Mouse (Mus musculus): ENCODE measurements at regions not wholly inside any gene's neighbourhood (a gene's known extent, or its start where the extent isn't known, plus 50 kb on each side); places are given as distances from the start of the nearest gene placed in this dataset.

DNA sequence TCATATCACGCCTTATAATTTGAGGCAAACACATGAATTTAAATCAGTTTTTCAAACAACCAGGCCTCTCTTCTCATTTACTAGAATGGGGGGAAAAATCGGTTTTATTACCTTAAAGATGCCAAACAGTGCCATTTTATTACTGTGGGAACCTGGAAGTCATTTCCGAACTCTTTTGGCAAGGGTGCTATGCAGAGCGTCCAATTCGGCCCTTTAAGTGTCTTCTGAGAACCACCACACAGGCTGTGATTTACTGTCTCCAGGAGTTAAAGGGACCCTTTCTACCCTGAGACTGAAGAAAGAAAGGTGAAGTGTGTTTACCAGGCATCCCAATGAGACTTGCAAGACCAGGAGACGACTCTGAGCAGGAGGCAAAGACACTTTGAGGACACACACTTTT lies 359.4 kb upstream of the Adgrl2 start:
- DNase-seq (ENCODE audit: low read depth, low spot score) (no peak), ATAC-seq (no peak)
- CTCF ChIA-PET: interaction anchor here (1.0 to 4.1 kb wide), 10 partner anchors 8 to 360 kb away, joined by 3 to 25 read pairs (median 4); no protein-coding TSS in a partner anchor
- no peaks in the 10 kb centered on the region for H3K27me3 ChIP-seq
- TF ChIP-seq CTCF (IDR thresholded peaks at IDR 0.05): no peak
- POLR2A ChIA-PET: no interaction called here
- in situ Hi-C loops (cut with MboI; ENCODE audit: low pct_unique_long_range_greater_than_20kb): loop anchor here (10.0 kb wide), 1 partner anchor 335 kb away; no protein-coding TSS in a partner anchor

DNA sequence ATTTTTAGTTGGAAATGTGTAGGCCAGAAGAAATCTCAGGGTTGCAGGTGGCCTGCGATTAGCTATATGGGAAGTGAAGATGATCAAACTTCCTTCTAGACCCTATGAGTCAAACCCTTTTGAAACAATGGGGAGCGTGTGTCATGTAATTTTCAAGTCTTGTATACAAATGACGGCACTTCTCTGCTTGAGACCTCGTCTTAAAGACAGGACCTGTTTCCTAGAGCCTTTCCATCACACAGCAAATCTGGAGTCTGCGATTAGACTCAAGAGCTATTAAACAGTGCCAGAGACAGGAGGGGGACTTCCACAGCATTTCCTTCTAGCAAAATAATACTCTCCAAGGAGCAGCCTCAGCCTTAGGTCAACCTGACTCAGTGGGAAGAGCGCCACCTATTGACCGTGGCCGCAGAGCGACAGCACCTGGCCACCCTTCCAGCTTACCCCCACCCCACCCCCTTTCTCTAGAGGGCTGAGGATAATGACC lies 358.9 kb upstream of the Adgrl2 start:
- peak; percentile 81 for ATAC-seq
- ChIA-PET POLR2A (no interaction called here), CTCF (interaction anchor here (0.6 to 4.1 kb wide), 18 partner anchors 9 to 363 kb away, joined by 3 to 25 read pairs (median 3); no protein-coding TSS in a partner anchor)
- TF ChIP-seq CTCF (IDR thresholded peaks at IDR 0.05): peak; percentile 93
- DNase-seq (ENCODE audit: low read depth, low spot score): peak; percentile 20
- H3K27me3 ChIP-seq: no peaks in the 10 kb centered on the region
- in situ Hi-C loops (cut with MboI; ENCODE audit: low pct_unique_long_range_greater_than_20kb): loop anchor here (10.0 kb wide), 1 partner anchor 334 kb away; no protein-coding TSS in a partner anchor

DNA sequence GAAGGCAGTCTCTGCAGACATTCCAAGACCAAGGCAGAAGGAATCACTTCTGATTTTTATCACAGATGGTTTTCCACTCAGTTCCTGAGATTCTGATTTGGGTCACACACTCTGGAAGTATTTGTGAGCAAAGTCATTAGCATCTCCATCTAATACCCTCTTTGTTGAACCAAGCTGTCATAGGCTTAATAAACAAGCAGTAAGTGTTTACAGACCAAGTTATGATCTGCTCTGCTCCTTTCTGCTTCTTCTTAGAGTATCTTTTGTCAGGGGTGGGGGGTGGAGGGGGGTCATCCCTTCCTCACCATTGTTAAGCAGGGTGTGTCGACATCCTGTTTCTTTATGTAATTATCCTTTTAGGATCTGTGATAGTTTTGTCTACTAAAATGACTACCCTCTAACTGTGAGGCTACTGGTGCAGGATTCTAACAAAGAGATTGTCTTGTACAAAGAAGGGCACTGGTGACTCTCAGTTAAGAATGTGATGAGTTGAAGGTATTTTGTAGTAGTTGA lies 358.2 kb upstream of the Adgrl2 start:
- POLR2A ChIA-PET: interaction anchor here (0.6 kb wide), 1 partner anchor 789 kb away, joined by 3 read pairs; no protein-coding TSS in a partner anchor
- CTCF ChIA-PET: interaction anchor here (0.8 to 4.1 kb wide), 15 partner anchors 8 to 359 kb away, joined by 3 to 25 read pairs (median 4); no protein-coding TSS in a partner anchor
- no peaks in the 10 kb centered on the region for H3K27me3 ChIP-seq
- in situ Hi-C loops (cut with MboI; ENCODE audit: low pct_unique_long_range_greater_than_20kb): loop anchor here (10.0 kb wide), 1 partner anchor 334 kb away; no protein-coding TSS in a partner anchor
- DNase-seq (ENCODE audit: low read depth, low spot score) (no peak), ATAC-seq (no peak)
- TF ChIP-seq CTCF (IDR thresholded peaks at IDR 0.05): no peak

DNA sequence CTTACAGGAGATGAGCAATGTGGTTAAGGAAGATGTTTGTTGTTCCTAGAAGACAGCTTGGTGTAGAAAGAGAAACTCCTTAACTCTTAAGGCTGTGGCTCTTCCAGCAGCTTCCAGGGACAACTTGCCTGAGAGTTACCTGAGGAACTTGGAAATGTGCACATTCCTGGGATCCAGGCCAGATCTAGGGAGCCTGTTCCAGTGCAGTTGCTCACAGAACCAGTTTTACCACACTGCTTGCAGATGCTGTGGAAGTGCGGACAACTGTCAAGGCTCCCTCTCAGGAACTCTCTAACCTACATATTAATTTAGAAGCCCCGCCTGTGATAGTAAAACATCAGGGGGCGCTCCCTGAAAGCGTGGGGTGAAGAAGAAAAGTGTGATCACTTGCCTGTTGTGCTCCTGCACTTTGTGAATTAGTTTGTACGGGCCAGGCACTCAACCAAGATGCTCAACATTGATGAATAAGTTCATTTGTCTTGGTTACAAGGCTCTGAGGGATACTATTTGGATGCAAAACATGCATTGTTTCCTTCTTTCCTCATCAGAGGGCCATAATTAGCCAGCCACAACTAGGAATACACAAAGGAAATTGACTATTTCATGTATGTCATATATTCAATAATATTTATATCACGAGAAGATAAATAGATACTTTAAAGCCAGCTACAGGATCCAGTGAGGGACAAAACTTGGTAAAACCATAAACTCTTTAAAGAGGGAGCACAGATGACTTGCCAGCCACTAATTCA lies 357.1 kb upstream of the Adgrl2 start:
- DNase-seq (ENCODE audit: low read depth, low spot score): no peak
- no peak for ATAC-seq
- in situ Hi-C loops (cut with MboI; ENCODE audit: low pct_unique_long_range_greater_than_20kb): loop anchor here (10.0 kb wide), 1 partner anchor 333 kb away; no protein-coding TSS in a partner anchor
- POLR2A ChIA-PET: no interaction called here
- H3K27me3 ChIP-seq: no peaks in the 10 kb centered on the region
- TF ChIP-seq CTCF (IDR thresholded peaks at IDR 0.05): no peak
- CTCF ChIA-PET: interaction anchor here (0.7 to 4.1 kb wide), 4 partner anchors 11 to 327 kb away, joined by 3 to 25 read pairs (median 4); no protein-coding TSS in a partner anchor

DNA sequence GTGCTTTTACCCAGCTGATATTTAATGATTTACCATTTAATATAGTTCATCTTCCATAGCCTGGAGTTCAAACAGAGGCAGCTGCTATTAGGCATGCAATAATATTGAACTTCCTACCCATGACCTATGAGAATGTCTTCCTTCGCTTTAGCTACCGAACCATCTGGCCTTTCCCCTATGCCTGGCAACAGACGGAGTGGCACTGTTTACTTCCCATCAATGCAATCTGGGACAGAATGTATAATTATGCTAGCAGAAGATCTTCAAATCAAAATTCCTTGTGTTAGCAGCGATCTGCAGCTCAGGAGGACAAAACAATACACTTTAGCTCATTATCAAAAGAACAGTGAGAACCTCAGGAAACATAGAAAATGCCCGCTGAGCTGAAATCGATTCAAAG lies 352.2 kb upstream of the Adgrl2 start:
- TF ChIP-seq CTCF (IDR thresholded peaks at IDR 0.05): no peak
- no peak for DNase-seq (ENCODE audit: low read depth, low spot score)
- POLR2A ChIA-PET: no interaction called here
- ATAC-seq: no peak
- in situ Hi-C loops (cut with MboI; ENCODE audit: low pct_unique_long_range_greater_than_20kb): loop anchor here (10.0 kb wide), 1 partner anchor 328 kb away; no protein-coding TSS in a partner anchor
- CTCF ChIA-PET: interaction anchor here (0.7 to 1.7 kb wide), 4 partner anchors 11 to 26 kb away, joined by 3 to 5 read pairs (median 4); no protein-coding TSS in a partner anchor
- no peaks in the 10 kb centered on the region for H3K27me3 ChIP-seq

DNA sequence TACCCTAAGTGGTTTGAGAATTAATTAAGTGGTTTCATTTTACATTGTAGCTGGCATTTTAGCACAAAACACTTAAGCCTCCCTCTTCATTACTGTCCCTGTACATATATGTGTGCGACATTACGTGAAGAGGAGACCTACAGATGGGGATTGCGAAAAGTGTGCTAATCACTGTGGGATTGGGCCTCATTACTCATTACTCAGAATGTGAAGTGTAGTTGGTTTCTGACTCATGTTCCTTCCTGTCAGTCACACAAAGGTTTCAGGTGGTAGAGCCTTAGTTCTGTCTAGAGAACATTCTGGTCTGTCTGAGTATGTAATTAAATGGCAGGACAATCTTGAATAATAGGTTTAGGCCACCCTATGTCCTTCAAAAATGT lies 349.0 kb upstream of the Adgrl2 start:
- ATAC-seq (no peak), DNase-seq (ENCODE audit: low read depth, low spot score) (no peak)
- in situ Hi-C loops (cut with MboI; ENCODE audit: low pct_unique_long_range_greater_than_20kb): no loop called here
- no peaks in the 10 kb centered on the region for H3K27me3 ChIP-seq
- ChIA-PET POLR2A (interaction anchor here (0.7 kb wide), 1 partner anchor 374 kb away, joined by 3 read pairs; no protein-coding TSS in a partner anchor), CTCF (interaction anchor here (1.5 kb wide), 3 partner anchors 10 to 96 kb away, joined by 3 to 6 read pairs (median 4); no protein-coding TSS in a partner anchor)
- no peak for TF ChIP-seq CTCF (IDR thresholded peaks at IDR 0.05)

DNA sequence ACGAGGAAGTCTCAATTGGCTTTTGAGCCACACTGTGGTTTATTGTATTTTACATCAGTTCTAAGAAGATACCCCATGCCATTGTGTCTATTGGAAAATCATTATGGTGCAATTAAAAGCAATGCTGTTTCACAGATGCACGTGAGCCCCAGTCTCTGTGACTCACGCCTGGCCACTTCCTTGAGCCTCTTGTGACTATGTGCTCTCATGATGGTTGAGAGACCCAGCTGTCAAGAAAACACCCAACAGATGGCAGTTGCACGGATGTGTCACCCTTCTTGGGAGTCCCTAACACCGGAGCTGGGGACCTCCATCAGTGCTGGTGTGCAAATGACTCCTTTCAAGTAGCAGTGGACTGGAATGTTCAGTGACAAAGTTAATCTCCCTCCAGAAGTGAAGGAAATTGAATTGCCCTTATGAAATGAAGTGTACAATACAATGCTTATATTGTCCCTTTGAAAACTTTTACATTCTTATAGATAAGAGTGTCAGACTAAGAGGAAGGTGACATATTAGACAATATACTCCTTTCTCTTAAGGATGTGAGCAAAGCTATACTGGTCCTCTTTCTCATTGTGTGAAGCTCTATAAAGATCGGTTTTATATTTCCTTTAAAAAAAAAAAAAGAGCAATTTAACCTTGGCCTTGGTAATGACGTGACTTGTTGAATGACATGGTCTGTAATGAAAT lies 348.5 kb upstream of the Adgrl2 start:
- POLR2A ChIA-PET: interaction anchor here (0.7 kb wide), 1 partner anchor 374 kb away, joined by 3 read pairs; no protein-coding TSS in a partner anchor
- TF ChIP-seq CTCF (IDR thresholded peaks at IDR 0.05): no peak
- DNase-seq (ENCODE audit: low read depth, low spot score): no peak
- no peak for ATAC-seq
- CTCF ChIA-PET: interaction anchor here (1.5 kb wide), 3 partner anchors 10 to 97 kb away, joined by 3 to 6 read pairs (median 4); no protein-coding TSS in a partner anchor
- no peaks in the 10 kb centered on the region for H3K27me3 ChIP-seq
- in situ Hi-C loops (cut with MboI; ENCODE audit: low pct_unique_long_range_greater_than_20kb): no loop called here

DNA sequence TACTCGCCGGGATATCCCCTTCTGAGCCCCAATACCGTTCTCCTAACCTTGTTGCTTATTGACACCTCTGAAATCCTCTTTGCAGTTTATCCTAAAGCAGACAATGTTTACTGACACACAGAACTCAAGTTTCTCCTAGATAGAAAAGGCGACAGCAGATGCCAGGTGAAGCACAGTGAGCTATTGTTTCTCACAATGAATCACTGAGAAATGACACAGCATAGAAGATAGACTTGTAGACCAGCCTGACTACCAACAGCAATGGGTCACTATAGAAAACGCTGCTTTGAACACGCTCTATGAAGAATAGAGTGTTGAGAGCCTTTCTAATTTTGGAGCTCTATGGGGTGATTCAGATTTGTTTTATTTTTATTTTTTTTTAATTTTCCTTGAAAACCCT lies 344.9 kb upstream of the Adgrl2 start:
- POLR2A ChIA-PET: no interaction called here
- DNase-seq (ENCODE audit: low read depth, low spot score) (no peak), ATAC-seq (no peak)
- no peak for TF ChIP-seq CTCF (IDR thresholded peaks at IDR 0.05)
- no peaks in the 10 kb centered on the region for H3K27me3 ChIP-seq
- in situ Hi-C loops (cut with MboI; ENCODE audit: low pct_unique_long_range_greater_than_20kb): no loop called here
- CTCF ChIA-PET: interaction anchor here (1.4 to 4.6 kb wide), 2 partner anchors 13 to 24 kb away, joined by 3 to 25 read pairs; no protein-coding TSS in a partner anchor

DNA sequence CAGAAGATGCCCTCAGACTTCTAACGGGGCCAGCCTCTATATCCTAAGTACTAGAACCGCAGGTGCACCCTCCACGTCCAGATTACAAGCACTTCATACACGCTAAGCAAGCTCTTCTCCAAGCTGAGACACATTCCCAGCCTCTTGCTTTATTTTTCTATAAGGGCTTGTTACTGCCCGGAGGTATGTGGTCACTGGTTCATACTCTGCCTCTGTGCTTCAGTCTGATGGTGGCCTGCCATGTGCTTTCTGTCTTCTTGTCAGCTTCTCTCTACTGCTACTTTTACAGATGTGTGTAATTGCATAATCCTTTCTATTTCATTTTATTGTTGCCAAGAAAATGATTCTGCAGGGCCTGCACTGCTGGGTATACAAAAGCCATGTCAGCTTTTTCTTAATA lies 343.3 kb upstream of the Adgrl2 start:
- ChIA-PET POLR2A (no interaction called here), CTCF (interaction anchor here (1.2 to 4.6 kb wide), 2 partner anchors 15 to 22 kb away, joined by 5 to 25 read pairs; no protein-coding TSS in a partner anchor)
- no peak for TF ChIP-seq CTCF (IDR thresholded peaks at IDR 0.05)
- H3K27me3 ChIP-seq: no peaks in the 10 kb centered on the region
- DNase-seq (ENCODE audit: low read depth, low spot score) (no peak), ATAC-seq (no peak)
- in situ Hi-C loops (cut with MboI; ENCODE audit: low pct_unique_long_range_greater_than_20kb): no loop called here

DNA sequence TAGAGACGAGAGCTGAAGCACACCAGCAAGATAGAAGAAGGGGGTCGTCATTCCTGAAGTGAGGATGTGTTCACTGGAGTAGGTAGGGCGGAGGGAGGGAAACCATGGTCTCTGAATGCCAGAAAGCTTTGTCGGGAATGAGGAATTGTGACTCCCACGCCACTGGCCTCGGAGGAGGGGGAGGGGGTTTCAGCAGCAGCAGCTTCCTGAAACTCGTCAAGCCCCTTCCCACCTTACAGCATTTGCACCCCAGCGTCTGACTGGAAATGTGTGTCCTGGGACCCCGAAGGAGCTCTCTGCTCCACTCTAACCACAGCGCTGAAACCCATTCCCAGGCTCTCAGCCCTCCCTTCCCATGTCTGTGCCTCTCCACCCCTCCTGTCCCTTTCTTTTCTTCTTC lies 342.8 kb upstream of the Adgrl2 start:
- TF ChIP-seq CTCF (IDR thresholded peaks at IDR 0.05): no peak
- ChIA-PET CTCF (interaction anchor here (1.2 to 4.6 kb wide), 2 partner anchors 16 to 22 kb away, joined by 5 to 25 read pairs; no protein-coding TSS in a partner anchor), POLR2A (no interaction called here)
- DNase-seq (ENCODE audit: low read depth, low spot score) (no peak), ATAC-seq (no peak)
- no peaks in the 10 kb centered on the region for H3K27me3 ChIP-seq
- in situ Hi-C loops (cut with MboI; ENCODE audit: low pct_unique_long_range_greater_than_20kb): no loop called here
